Mouse (Mus musculus): ENCODE data around the gene Mapk12. TPM values are rescaled to one million over a fixed set of nuclear protein-coding genes. Genes with fewer than 3 reads are reported as not detected.
A peak's percentile ranks its signal among the peaks of the same experiment; 100 is the strongest.

Mapk12 gene
- polyA plus RNA-seq, 1 experiment from 2014 or later, result 18.4 TPM

- no peaks in the 10 kb centered on the region for H3K9me3 ChIP-seq (replicated peaks; ENCODE audit: control insufficient read depth, low read length)
- H3K36me3 ChIP-seq (ENCODE audit: control insufficient read depth, insufficient read depth), result no peaks in the 10 kb centered on the region
- H3K27ac ChIP-seq (ENCODE audit: low read length), result 0 out of 2 replicates have a peak overlapping the region, but pooled peaks have one; percentile 19
- ATAC-seq (replicated peaks; ENCODE audit: extremely low read depth, insufficient read depth, low FRiP score), result peak; percentile 39
- H3K4me3 ChIP-seq (ENCODE audit: low read length), result peak overlapping the region; percentile 22; the same call in 1 of the 2 replicates
- H3K4me2 ChIP-seq (ENCODE audit: low read depth, low read length), result peak overlapping the region; percentile 56
- peaks cover 19% of the 10 kb centered on the region for H3K27me3 ChIP-seq (ENCODE audit: control insufficient read depth, insufficient read depth, low read length)
- 47% methylated on average over 11 of the region's 11 CpGs for WGBS
- H3K9ac ChIP-seq (ENCODE audit: low read length), result no peak overlapping the region; the same call in 1 of the 2 replicates
- H3K4me1 ChIP-seq (ENCODE audit: control insufficient read depth, insufficient read depth, low read length), result peaks cover 18% of the 10 kb centered on the region
Observed at GRCm38 (mm10) chr15:89137378-89138045, 3.0 kb downstream of the Mapk12 start.

- H3K4me2 ChIP-seq (ENCODE audit: low read depth, low read length), result no peak overlapping the region
- no peak overlapping the region for H3K9ac ChIP-seq (ENCODE audit: low read length)
- H3K27me3 ChIP-seq (ENCODE audit: control insufficient read depth, insufficient read depth, low read length), result peaks cover 16% of the 10 kb centered on the region
- ATAC-seq (replicated peaks; ENCODE audit: extremely low read depth, insufficient read depth, low FRiP score), result no peak
- no peak overlapping the region for H3K4me3 ChIP-seq (ENCODE audit: low read length)
- H3K4me1 ChIP-seq (ENCODE audit: control insufficient read depth, insufficient read depth, low read length), result peaks cover 18% of the 10 kb centered on the region
- no peaks in the 10 kb centered on the region for H3K9me3 ChIP-seq (replicated peaks; ENCODE audit: control insufficient read depth, low read length)
- 97% methylated on average over 5 of the region's 5 CpGs for WGBS
- H3K36me3 ChIP-seq (ENCODE audit: control insufficient read depth, insufficient read depth), result no peaks in the 10 kb centered on the region
- no peak overlapping the region for H3K27ac ChIP-seq (ENCODE audit: low read length)
Observed at GRCm38 (mm10) chr15:89136461-89137155, 3.9 kb downstream of the Mapk12 start.

GRCm38 (mm10) chr15:89131316-89131715 is 9.2 kb downstream of the Mapk12 start:
- H3K27ac ChIP-seq (ENCODE audit: low read length), result no peak overlapping the region
- H3K4me1 ChIP-seq (ENCODE audit: control insufficient read depth, insufficient read depth, low read length), result peaks cover 11% of the 10 kb centered on the region
- no peak overlapping the region for H3K4me2 ChIP-seq (ENCODE audit: low read depth, low read length)
- ATAC-seq (replicated peaks; ENCODE audit: extremely low read depth, insufficient read depth, low FRiP score), result no peak
- no peaks in the 10 kb centered on the region for H3K9me3 ChIP-seq (replicated peaks; ENCODE audit: control insufficient read depth, low read length)
- H3K9ac ChIP-seq (ENCODE audit: low read length), result no peak overlapping the region
- no peaks in the 10 kb centered on the region for H3K27me3 ChIP-seq (ENCODE audit: control insufficient read depth, insufficient read depth, low read length)
- no peaks in the 10 kb centered on the region for H3K36me3 ChIP-seq (ENCODE audit: control insufficient read depth, insufficient read depth)
- WGBS, result 82% methylated on average over 3 of the region's 3 CpGs
- H3K4me3 ChIP-seq (ENCODE audit: low read length), result no peak overlapping the region

DNA sequence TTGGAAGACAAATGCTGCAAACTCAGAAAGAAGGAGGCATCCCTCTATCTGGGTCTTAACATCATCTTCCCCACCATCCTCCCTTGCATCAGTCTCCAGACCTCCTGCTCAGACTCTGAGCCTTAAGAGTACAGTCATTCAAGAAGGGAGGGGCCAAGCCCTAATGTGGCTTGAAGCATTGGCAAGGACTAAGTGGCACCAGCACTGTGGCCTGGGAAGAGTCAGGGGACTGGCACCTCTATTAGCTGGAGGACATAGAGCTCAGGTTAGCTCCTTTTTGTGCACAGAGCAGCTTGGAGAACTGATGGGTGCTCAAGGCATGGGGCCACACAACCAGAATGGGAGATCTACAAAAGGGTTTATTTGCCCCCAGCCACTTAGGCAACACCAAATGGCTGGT is 10.3 kb downstream of the Mapk12 start:
- Histone ChIP-seq H3K9me3 (replicated peaks; ENCODE audit: control insufficient read depth, low read length) (no peaks in the 10 kb centered on the region), H3K36me3 (ENCODE audit: control insufficient read depth, insufficient read depth) (peaks cover 1% of the 10 kb centered on the region; the same call in 1 of the 2 replicates), H3K4me2 (ENCODE audit: low read depth, low read length) (no peak overlapping the region), H3K9ac (ENCODE audit: low read length) (no peak overlapping the region), H3K27me3 (ENCODE audit: control insufficient read depth, insufficient read depth, low read length) (no peaks in the 10 kb centered on the region), H3K4me3 (ENCODE audit: low read length) (no peak overlapping the region), H3K27ac (ENCODE audit: low read length) (no peak overlapping the region), H3K4me1 (ENCODE audit: control insufficient read depth, insufficient read depth, low read length) (peaks cover 11% of the 10 kb centered on the region)
- no peak for ATAC-seq (replicated peaks; ENCODE audit: extremely low read depth, insufficient read depth, low FRiP score)

- 2% methylated on average over 36 of the region's 36 CpGs for WGBS
- peak; percentile 86 for ATAC-seq (replicated peaks; ENCODE audit: extremely low read depth, insufficient read depth, low FRiP score)
- H3K27ac ChIP-seq (ENCODE audit: low read length), result peak within 1 kb of the TSS; percentile 84
Observed at GRCm38 (mm10) chr15:89128382-89129350, 11.8 kb downstream of the Mapk12 start, which contains the start of gene Hdac10. Gene Hdac10 (minus strand): TSS chr15:89128700.

GRCm38 (mm10) chr15:89127364-89127940 is 13.1 kb downstream of the Mapk12 start:
- Histone ChIP-seq H3K9ac (ENCODE audit: low read length) (peak overlapping the region; percentile 80), H3K36me3 (ENCODE audit: control insufficient read depth, insufficient read depth) (peaks cover 3% of the 10 kb centered on the region; the same call in 1 of the 2 replicates), H3K4me3 (ENCODE audit: low read length) (peak overlapping the region; percentile 74), H3K27me3 (ENCODE audit: control insufficient read depth, insufficient read depth, low read length) (no peaks in the 10 kb centered on the region), H3K4me1 (ENCODE audit: control insufficient read depth, insufficient read depth, low read length) (peaks cover 18% of the 10 kb centered on the region), H3K27ac (ENCODE audit: low read length) (no peak overlapping the region), H3K4me2 (ENCODE audit: low read depth, low read length) (peak overlapping the region; percentile 89), H3K9me3 (replicated peaks; ENCODE audit: control insufficient read depth, low read length) (no peaks in the 10 kb centered on the region)
- no peak for ATAC-seq (replicated peaks; ENCODE audit: extremely low read depth, insufficient read depth, low FRiP score)
- 84% methylated on average over 8 of the region's 8 CpGs for WGBS

More at GRCm38 (mm10) chr15:89128382-89129350, 11.8 kb downstream of the Mapk12 start, which contains the start of gene Hdac10:
- Histone ChIP-seq H3K4me1 (ENCODE audit: control insufficient read depth, insufficient read depth, low read length) (peaks cover 14% of the 10 kb centered on the region), H3K36me3 (ENCODE audit: control insufficient read depth, insufficient read depth) (peaks cover 3% of the 10 kb centered on the region; the same call in 1 of the 2 replicates), H3K9ac (ENCODE audit: low read length) (peak within 1 kb of the TSS; percentile 80), H3K4me3 (ENCODE audit: low read length) (peak within 1 kb of the TSS; percentile 74), H3K9me3 (replicated peaks; ENCODE audit: control insufficient read depth, low read length) (no peaks in the 10 kb centered on the region), H3K27me3 (ENCODE audit: control insufficient read depth, insufficient read depth, low read length) (no peaks in the 10 kb centered on the region), H3K4me2 (ENCODE audit: low read depth, low read length) (peak within 1 kb of the TSS; percentile 89)

DNA sequence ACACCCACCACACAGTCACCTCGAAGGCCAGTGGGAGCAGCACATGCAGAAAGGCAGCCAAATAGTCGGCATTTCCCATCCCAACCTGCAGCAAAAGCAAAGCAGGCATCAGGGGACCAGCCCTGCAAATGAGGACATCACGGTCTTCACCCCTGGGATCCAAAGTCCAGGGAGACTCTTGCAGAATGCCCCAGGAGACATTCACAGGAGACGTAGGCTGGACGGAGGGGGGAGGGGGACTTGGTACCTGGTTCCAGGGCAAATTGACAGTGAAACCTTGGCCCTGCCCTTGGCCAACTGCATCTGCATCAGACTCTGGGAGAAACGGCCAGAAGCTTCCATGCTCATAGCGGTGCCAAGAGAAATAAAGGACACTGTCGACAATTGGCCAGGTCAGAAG is 13.9 kb downstream of the Mapk12 start:
- Histone ChIP-seq H3K4me2 (ENCODE audit: low read depth, low read length) (no peak overlapping the region), H3K27ac (ENCODE audit: low read length) (no peak overlapping the region), H3K27me3 (ENCODE audit: control insufficient read depth, insufficient read depth, low read length) (no peaks in the 10 kb centered on the region), H3K36me3 (ENCODE audit: control insufficient read depth, insufficient read depth) (peaks cover 3% of the 10 kb centered on the region; the same call in 1 of the 2 replicates), H3K4me1 (ENCODE audit: control insufficient read depth, insufficient read depth, low read length) (peaks cover 26% of the 10 kb centered on the region), H3K9ac (ENCODE audit: low read length) (no peak overlapping the region), H3K9me3 (replicated peaks; ENCODE audit: control insufficient read depth, low read length) (no peaks in the 10 kb centered on the region), H3K4me3 (ENCODE audit: low read length) (no peak overlapping the region)
- ATAC-seq (replicated peaks; ENCODE audit: extremely low read depth, insufficient read depth, low FRiP score), result no peak
- 86% methylated on average over 8 of the region's 8 CpGs for WGBS

- Histone ChIP-seq H3K9ac (ENCODE audit: low read length) (no peak overlapping the region), H3K4me2 (ENCODE audit: low read depth, low read length) (no peak overlapping the region), H3K4me3 (ENCODE audit: low read length) (no peak overlapping the region), H3K9me3 (replicated peaks; ENCODE audit: control insufficient read depth, low read length) (no peaks in the 10 kb centered on the region), H3K4me1 (ENCODE audit: control insufficient read depth, insufficient read depth, low read length) (peaks cover 39% of the 10 kb centered on the region), H3K27ac (ENCODE audit: low read length) (no peak overlapping the region), H3K27me3 (ENCODE audit: control insufficient read depth, insufficient read depth, low read length) (no peaks in the 10 kb centered on the region), H3K36me3 (ENCODE audit: control insufficient read depth, insufficient read depth) (peaks cover 3% of the 10 kb centered on the region; the same call in 1 of the 2 replicates)
- no peak for ATAC-seq (replicated peaks; ENCODE audit: extremely low read depth, insufficient read depth, low FRiP score)
- WGBS, result 92% methylated on average over 9 of the region's 9 CpGs
Observed at GRCm38 (mm10) chr15:89125351-89125750, 15.2 kb downstream of the Mapk12 start.

Measured in heart, embryonic 16.5 days (tissue).